Mouse (Mus musculus) spleen, postnatal 4 days (tissue): ENCODE measurements around the gene Cpne8.
"Not testable (repeated sequence)": the region's sequence is repeated elsewhere in the genome, so short reads cannot be mapped to it uniquely, and the experiment has no call there.

Experiments
- DNase-seq, 2 experiments: peaks; one replicate each; pipeline ENCODE4 v3.0.0; 2022; ENCODE audit warnings: low spot score in 2 of 2

The Cpne8 gene

DNA sequence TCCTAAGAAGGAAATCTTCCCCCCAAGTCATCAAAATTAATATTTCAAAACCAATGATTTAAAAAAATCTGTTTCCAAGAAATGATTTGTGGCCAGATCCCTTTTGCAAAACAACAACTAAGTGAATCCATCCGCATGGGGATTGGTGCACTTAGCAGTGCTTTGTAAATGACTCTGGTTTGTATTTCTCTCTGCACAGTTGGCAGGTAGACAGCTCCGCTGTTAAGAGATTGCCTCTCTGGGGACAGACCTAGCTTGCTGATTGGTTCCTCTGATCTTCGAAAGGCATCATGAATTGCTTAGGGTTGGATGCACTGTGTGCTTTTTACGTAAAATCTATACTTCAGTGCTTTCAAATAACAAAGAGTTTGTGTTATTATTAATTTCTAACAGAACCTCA, 68.5 kb downstream of the Cpne8 start:
- not testable (repeated sequence) for DNase-seq

- no peak for DNase-seq
Measured at GRCm38 (mm10) chr15:90609836-90610415, 69.3 kb downstream of the Cpne8 start.

DNA sequence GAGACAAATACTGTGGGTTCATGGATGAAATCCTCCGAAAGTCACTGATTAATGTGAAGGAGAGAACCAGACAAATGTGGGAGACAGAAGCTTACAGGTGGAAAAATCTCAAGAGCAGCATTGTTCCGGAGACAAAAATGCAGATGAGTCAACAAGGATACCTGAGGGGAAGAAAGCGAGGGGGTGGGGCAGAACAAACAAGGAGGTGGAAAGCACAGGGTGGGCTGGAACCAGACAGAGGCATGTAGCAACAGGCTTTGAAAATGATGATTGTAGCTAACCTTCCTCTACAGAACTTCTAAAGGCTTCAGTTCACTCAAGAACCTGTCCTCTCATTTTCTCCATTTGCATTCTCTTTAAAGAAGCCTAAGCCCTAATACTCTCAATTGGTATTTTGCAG, 70.9 kb downstream of the Cpne8 start:
- no peak for DNase-seq

- DNase-seq: no peak
Measured at GRCm38 (mm10) chr15:90607181-90607580, 72.1 kb downstream of the Cpne8 start.

- DNase-seq: no peak
Measured at GRCm38 (mm10) chr15:90603676-90604075, 75.6 kb downstream of the Cpne8 start.

DNA sequence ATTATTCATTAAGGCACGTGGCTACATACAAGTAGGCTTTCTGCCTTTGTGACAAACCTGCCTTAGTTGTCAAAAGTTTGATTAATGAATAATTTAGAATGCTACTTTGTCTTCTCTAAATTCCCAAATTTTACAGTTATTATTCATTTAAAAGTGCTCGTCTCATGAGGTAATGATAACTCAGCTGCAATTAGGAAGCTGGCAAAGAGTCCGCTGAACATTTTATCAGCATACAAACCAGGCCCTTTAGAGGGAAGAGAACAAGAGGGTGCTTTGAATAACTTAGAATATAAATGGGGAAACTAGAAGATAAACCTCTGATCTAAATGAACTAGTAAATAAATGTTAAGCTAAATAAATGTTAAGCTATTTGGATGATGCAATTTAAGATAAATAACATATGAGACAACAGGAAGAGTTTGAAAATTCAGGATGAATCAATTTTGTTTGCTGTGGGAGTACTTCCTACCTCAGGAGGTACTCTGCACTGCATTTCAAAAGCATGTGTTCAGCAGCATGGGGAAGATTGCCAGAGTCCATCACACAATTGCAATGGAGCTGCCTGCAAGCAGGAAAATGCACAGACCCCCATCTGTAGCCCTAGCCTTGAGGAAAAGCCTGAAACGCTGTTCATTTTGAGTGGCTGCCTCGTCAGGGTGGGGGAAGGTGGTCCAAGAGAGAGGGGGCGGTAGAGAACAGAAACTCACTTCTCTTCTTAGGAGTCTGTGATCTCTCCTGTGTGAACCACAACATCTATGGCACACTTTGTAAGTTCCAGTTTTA, 81.3 kb downstream of the Cpne8 start:
- no peak for DNase-seq

- no peak for DNase-seq
Measured at GRCm38 (mm10) chr15:90595592-90595991, 83.6 kb downstream of the Cpne8 start.

GRCm38 (mm10) chr15:90589587-90589986, 89.6 kb downstream of the Cpne8 start:
- no peak for DNase-seq

- no peak for DNase-seq
Measured at GRCm38 (mm10) chr15:90577402-90577801, 101.8 kb downstream of the Cpne8 start.

GRCm38 (mm10) chr15:90569246-90569645, 110.0 kb downstream of the Cpne8 start:
- DNase-seq: no peak

DNA sequence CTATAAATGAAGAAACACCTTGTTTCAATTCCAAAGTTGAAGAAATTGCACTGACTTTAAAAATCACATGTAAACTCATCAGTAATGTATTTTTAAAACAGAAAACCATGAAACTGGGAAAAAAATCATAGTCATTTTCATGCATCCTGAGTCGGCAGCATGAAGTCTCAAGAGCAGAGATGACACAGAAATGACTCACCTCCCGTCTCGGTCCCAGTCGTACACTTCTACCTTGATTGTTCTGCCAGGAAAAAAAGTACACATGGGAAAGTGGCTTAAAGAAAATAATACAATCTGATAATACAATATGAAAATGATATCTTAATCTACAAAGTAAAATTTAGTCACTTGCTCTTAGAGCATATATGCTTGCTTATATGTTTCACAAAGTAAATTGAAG, 111.2 kb downstream of the Cpne8 start:
- no peak for DNase-seq

DNA sequence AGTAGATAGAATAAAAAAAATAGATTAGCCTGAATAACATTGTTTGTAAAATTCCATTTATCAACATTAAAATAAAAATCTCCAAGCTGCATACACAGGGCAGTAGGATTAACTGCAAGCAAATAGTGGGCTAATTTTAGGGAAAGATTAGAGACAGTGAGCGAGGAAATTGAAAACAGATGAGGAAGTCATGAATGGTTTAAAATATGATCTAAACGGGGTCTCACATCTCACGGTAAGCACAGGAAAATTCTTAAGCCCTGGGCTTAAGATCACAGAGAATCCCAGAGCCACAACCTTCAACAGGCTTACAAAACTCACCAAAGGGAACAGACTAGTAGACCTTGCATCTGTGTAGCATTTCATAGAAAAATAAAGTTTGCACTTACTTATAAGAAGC, 115.2 kb downstream of the Cpne8 start:
- DNase-seq: no peak

GRCm38 (mm10) chr15:90561613-90562012, 117.6 kb downstream of the Cpne8 start:
- DNase-seq: no peak

DNA sequence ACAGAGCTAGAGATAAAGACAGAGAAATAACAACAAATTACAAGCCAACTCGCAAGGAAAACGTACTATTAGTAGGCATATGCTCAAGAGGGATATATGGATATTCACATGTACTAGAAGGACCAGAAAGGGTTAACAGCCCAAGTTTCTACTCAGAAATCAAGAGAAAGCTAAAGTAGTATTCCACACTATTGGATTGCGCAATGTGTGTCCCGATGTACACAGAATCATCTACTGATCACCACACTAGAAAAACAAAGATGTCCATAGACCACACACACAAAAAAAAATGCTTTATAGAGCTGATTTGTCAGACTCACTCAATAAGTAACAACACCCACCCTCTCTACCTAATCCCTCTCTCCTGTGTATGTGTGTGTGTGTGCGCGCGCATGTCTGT, 130.6 kb downstream of the Cpne8 start:
- no peak for DNase-seq

DNA sequence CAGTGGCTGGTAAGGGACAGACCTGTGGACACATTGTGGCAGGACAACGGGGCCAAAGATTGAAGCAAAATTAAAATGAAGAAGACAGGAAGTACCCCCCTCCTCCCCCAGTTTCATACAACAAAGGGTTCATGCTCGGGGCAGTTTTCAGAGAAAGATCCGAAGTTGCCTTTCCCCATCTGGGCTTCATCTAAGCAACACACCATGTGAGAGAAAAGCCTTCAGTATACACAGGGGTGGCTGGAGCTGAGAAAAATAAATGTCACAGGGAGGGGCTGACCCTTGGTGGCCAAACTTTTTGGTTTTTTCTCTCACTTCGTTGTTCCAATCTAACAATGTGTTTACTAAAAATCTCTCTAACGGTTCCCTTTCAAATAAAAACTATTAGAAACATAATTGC, 135.8 kb downstream of the Cpne8 start:
- DNase-seq: no peak

- DNase-seq: no peak
Measured at GRCm38 (mm10) chr15:90542126-90542525, 137.1 kb downstream of the Cpne8 start.

- no peak for DNase-seq
Measured at GRCm38 (mm10) chr15:90536311-90537202, 142.7 kb downstream of the Cpne8 start.

GRCm38 (mm10) chr15:90535730-90536129, 143.5 kb downstream of the Cpne8 start:
- no peak for DNase-seq

GRCm38 (mm10) chr15:90512769-90513168, 166.5 kb downstream of the Cpne8 start:
- DNase-seq: no peak

- DNase-seq: no peak
Measured at GRCm38 (mm10) chr15:90497080-90497479, 182.2 kb downstream of the Cpne8 start.

- DNase-seq: no peak
Measured at GRCm38 (mm10) chr15:90491558-90491957, 187.7 kb downstream of the Cpne8 start.

DNA sequence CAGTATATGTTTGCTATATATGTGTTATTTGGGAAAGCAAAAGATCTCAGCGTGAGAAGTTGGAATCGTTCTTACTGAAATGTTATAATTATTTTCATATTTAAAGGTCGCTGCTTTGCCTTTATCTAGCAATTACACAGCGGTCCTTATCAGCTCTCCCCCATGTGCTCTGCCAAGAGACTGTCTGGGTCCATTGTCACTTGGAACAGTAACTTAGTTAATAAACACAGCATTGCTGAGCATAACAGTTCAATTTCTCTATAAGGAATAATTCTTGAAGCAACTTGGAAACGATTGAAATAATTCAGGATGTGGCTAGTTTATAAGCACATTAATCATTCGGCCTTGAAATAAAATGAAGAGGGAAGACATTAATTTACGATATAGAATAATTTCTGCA, 189.0 kb downstream of the Cpne8 start:
- no peak for DNase-seq

GRCm38 (mm10) chr15:90470561-90470960, 208.7 kb downstream of the Cpne8 start:
- DNase-seq: not testable (repeated sequence)
